Comparison of ENCODE assay signal across 8 mouse cellular contexts in the genomic region with DNA sequence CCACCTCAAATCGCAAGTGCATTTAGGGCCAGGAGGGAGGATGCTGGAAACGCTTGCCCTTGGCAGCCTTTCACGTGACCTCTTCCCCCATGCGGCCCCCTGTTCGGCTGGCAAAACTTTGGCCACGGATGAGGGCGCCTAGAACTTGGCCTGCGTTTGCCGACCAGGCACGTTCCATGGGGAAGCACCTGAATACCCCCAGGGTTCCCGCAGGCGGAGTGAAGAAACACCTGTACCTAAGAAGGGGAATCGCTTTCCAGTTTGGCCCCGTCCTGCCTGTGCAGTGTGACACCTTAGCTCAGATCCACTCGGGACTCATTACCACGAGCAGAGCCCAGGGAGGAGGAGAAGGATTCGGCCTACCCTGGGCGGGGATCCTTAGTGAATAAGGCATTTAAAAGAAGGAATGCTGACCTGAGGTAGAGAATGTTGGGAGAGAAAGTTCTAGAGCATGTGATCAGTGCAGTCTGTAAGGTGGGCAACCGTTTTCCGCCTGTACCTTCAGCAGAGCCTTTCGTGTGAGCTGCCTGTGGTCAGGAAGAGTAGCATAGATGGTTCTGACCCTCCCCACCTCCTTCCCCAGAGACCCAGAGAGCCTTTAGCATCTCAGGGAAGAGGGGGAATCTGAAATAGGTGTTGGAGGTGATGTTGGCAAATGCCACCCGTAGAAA. TPM values are rescaled to one million over a fixed set of nuclear protein-coding genes. Genes with fewer than 3 reads are reported as not detected.
DNase-seq lines count a peak whose midpoint lies in the region; ATAC-seq and TF ChIP-seq lines count a peak whose summit lies in the region.

No protein-coding gene starts in this region.

- 10% methylated on average over 22 of the region's 22 CpGs for WGBS in lung, embryonic 14.5 days
- 9% methylated on average over 22 of the region's 22 CpGs for WGBS in heart, postnatal 0 days
- 14% methylated on average over 22 of the region's 22 CpGs for whole genome bisulfite sequencing in limb, embryonic 10.5 days
- 4% methylated on average over 22 of the region's 22 CpGs for WGBS in neural tube, embryonic 15.5 days

- TF ChIP-seq EP300 in heart, postnatal 0 days (IDR thresholded peaks at IDR 0.05; ENCODE audit: low read depth), result no peak

- TF ChIP-seq CTCF in lung, embryonic 14.5 days (IDR thresholded peaks at IDR 0.05; ENCODE audit: low read depth), result no peak
- TF ChIP-seq CTCF in heart, postnatal 0 days (IDR thresholded peaks at IDR 0.05; ENCODE audit: low read depth), result no peak

- peaks cover 8% of the 10 kb centered on the region; the same call in 1 of the 2 replicates for H3K4me1 ChIP-seq in lung, embryonic 14.5 days (ENCODE audit: insufficient read depth)
- H3K4me1 ChIP-seq in heart, postnatal 0 days (ENCODE audit: control insufficient read depth, insufficient read depth), result peaks cover 34% of the 10 kb centered on the region
- peaks cover 44% of the 10 kb centered on the region for H3K4me1 ChIP-seq in limb, embryonic 10.5 days
- peaks cover 33% of the 10 kb centered on the region for H3K4me1 ChIP-seq in neural tube, embryonic 15.5 days

- no peaks in the 10 kb centered on the region for H3K36me3 ChIP-seq in lung, embryonic 14.5 days (ENCODE audit: insufficient read depth)
- no peaks in the 10 kb centered on the region for H3K36me3 ChIP-seq in heart, postnatal 0 days (replicated peaks; ENCODE audit: control insufficient read depth, insufficient read depth, low read length)
- no peaks in the 10 kb centered on the region for H3K36me3 ChIP-seq in limb, embryonic 10.5 days
- no peaks in the 10 kb centered on the region for H3K36me3 ChIP-seq in neural tube, embryonic 15.5 days

- no peaks in the 10 kb centered on the region for H3K9me3 ChIP-seq in lung, embryonic 14.5 days (ENCODE audit: low read depth, low read length)
- no peaks in the 10 kb centered on the region for H3K9me3 ChIP-seq in heart, postnatal 0 days (replicated peaks; ENCODE audit: control insufficient read depth, low read length)
- no peaks in the 10 kb centered on the region for H3K9me3 ChIP-seq in limb, embryonic 10.5 days (replicated peaks)
- H3K9me3 ChIP-seq in neural tube, embryonic 15.5 days (replicated peaks), result no peaks in the 10 kb centered on the region

- no peak overlapping the region for H3K27ac ChIP-seq in lung, embryonic 14.5 days (ENCODE audit: low read depth)
- H3K27ac ChIP-seq in heart, postnatal 0 days (ENCODE audit: low read depth), result peak overlapping the region; percentile 100
- peak overlapping the region; percentile 97 for H3K27ac ChIP-seq in limb, embryonic 10.5 days
- H3K27ac ChIP-seq in neural tube, embryonic 15.5 days (replicated peaks), result peak overlapping the region; percentile 92

- peak overlapping the region; percentile 81 for H3K4me2 ChIP-seq in lung, embryonic 14.5 days
- H3K4me2 ChIP-seq in heart, postnatal 0 days (ENCODE audit: low read depth, low read length), result peak overlapping the region; percentile 84
- H3K4me2 ChIP-seq in neural tube, embryonic 15.5 days, result peak overlapping the region; percentile 87

- ATAC-seq in lung, embryonic 14.5 days (ENCODE audit: insufficient read depth), result no peak
- ATAC-seq in heart, postnatal 0 days (ENCODE audit: insufficient read depth, low read depth), result no peak
- ATAC-seq in neural tube, embryonic 15.5 days (ENCODE audit: low FRiP score), result 0 out of 2 replicates have a peak, but pooled peaks have one; percentile 6

- peaks cover 26% of the 10 kb centered on the region for H3K27me3 ChIP-seq in lung, embryonic 14.5 days (ENCODE audit: insufficient read depth, low read length)
- H3K27me3 ChIP-seq in heart, postnatal 0 days (ENCODE audit: control insufficient read depth, insufficient read depth, low read length), result no peaks in the 10 kb centered on the region
- no peaks in the 10 kb centered on the region for H3K27me3 ChIP-seq in limb, embryonic 10.5 days (ENCODE audit: low read depth, poor library complexity, severe bottlenecking)
- H3K27me3 ChIP-seq in neural tube, embryonic 15.5 days (replicated peaks), result no peaks in the 10 kb centered on the region

- H3K9ac ChIP-seq in lung, embryonic 14.5 days, result peak overlapping the region; percentile 77
- H3K9ac ChIP-seq in heart, postnatal 0 days (replicated peaks; ENCODE audit: low read depth, low read length), result peak overlapping the region; percentile 90
- peak overlapping the region; percentile 89 for H3K9ac ChIP-seq in neural tube, embryonic 15.5 days (replicated peaks)

- peak; percentile 39 for DNase-seq in lung, embryonic 14.5 days
- no peak for DNase-seq in lung, postnatal 4 days
- DNase-seq in cerebellum, adult 9-11 months, result peak; percentile 62
- DNase-seq in heart, postnatal 0 days (ENCODE audit: low spot score), result peak; percentile 31
- peak; percentile 63 for DNase-seq in limb, embryonic 10.5 days (ENCODE audit: low spot score)
- no peak for DNase-seq in layer of hippocampus, postnatal 25 days (ENCODE audit: extremely low spot score in 1 of 2, low spot score in 1 of 2)
- no peak for DNase-seq in thymus, postnatal 10 days (ENCODE audit: low spot score in 2 of 2)

- H3K4me3 ChIP-seq in lung, embryonic 14.5 days (ENCODE audit: low read depth, low read length), result peak overlapping the region; percentile 68
- peak overlapping the region; percentile 73 for H3K4me3 ChIP-seq in heart, postnatal 0 days (ENCODE audit: low read depth, low read length)
- peak overlapping the region; percentile 88 for H3K4me3 ChIP-seq in limb, embryonic 10.5 days
- H3K4me3 ChIP-seq in neural tube, embryonic 15.5 days (replicated peaks), result peak overlapping the region; percentile 84

RNA-seq across cellular contexts. Expression of gene Lgr4, which starts 1.3 kb away (rescaled TPM):
- 3.4 and 3.9 TPM in 2 replicates for polyA plus RNA-seq in lung, embryonic 14.5 days (2014; fragmentation: Nextera tagmentation; extraction: Ambion mirVana)
- 49.7 and 61.2 TPM in 2 replicates for total RNA-seq in heart, postnatal 0 days (2014; rRNA removed; ENCODE audit: low replicate concordance)
- polyA plus RNA-seq in heart, postnatal 0 days (2015; fragmentation: Nextera tagmentation; extraction: Ambion mirVana), result 10.2 and 10.9 TPM in 2 replicates
- 9.0 and 10.6 TPM in 2 replicates for polyA plus RNA-seq in limb, embryonic 10.5 days (2016; fragmentation: Nextera tagmentation; extraction: Ambion mirVana)
- 8.3 and 9.8 TPM in 2 replicates for polyA plus RNA-seq in neural tube, embryonic 15.5 days (2015; fragmentation: Nextera tagmentation; extraction: Ambion mirVana)
- 10 to 100 TPM; 27.7 to 33.5 TPM for total RNA-seq in layer of hippocampus, postnatal 25 days (2021)

RNA-seq across cellular contexts. Expression of gene Lin7c, which starts 28.1 kb away (rescaled TPM):
- 60.0 and 61.1 TPM in 2 replicates for polyA plus RNA-seq in lung, embryonic 14.5 days (2014; fragmentation: Nextera tagmentation; extraction: Ambion mirVana)
- 28.1 and 32.3 TPM in 2 replicates for total RNA-seq in heart, postnatal 0 days (2014; rRNA removed; ENCODE audit: low replicate concordance)
- polyA plus RNA-seq in heart, postnatal 0 days (2015; fragmentation: Nextera tagmentation; extraction: Ambion mirVana), result 27.8 and 28.2 TPM in 2 replicates
- polyA plus RNA-seq in limb, embryonic 10.5 days (2016; fragmentation: Nextera tagmentation; extraction: Ambion mirVana), result 64.3 and 68.9 TPM in 2 replicates
- polyA plus RNA-seq in neural tube, embryonic 15.5 days (2015; fragmentation: Nextera tagmentation; extraction: Ambion mirVana), result 158 and 169 TPM in 2 replicates
- 100 to 1,000 TPM; 110 to 111 TPM for total RNA-seq in layer of hippocampus, postnatal 25 days (2021)

Comparison
In these comparisons a context has a peak if more than half of its experiments do, and no peak if none do; other contexts are left out.
1. DNase-seq: peak in lung, embryonic 14.5 days (single experiment), cerebellum, adult 9-11 months (single experiment), heart, postnatal 0 days (single experiment) and limb, embryonic 10.5 days (single experiment); none in lung, postnatal 4 days (0 of 2), layer of hippocampus, postnatal 25 days (0 of 2) and thymus, postnatal 10 days (0 of 2).
2. Peak in every context shown above with its lines, with median percentiles within 50 percentile points of each other: H3K4me2 ChIP-seq, H3K4me3 ChIP-seq and H3K9ac ChIP-seq.